Mouse (Mus musculus) MEL (cell line): ENCODE data around the gene Gfod1. TPM values are rescaled to one million over a fixed set of nuclear protein-coding genes. Genes with fewer than 3 reads are reported as not detected.
A peak's percentile ranks its signal among the peaks of the same experiment; 100 is the strongest.

Experiments used
- DNase-seq: peaks from one replicate; pipeline ENCODE4 v3.0.0; 2011; ENCODE audit warnings: low read depth, low spot score
- H3K27ac ChIP-seq: 2 replicates; pipeline ENCODE4 v1.5.1; 2012; ENCODE audit warnings: low read depth, mild to moderate bottlenecking, control low read depth, low read length, moderate library complexity; ENCODE audit not compliant: control insufficient read depth
- H3K27me3 ChIP-seq, 2 experiments: fragments of 150-350 bp in 1 of 2; sonication (generic) in 1 of 2; 2 replicates each; pipeline ENCODE4 v1.6.1; 2012; ENCODE audit warnings: low read length in 2 of 2, mild to moderate bottlenecking in 2 of 2, improper control_type of control experiment in 1 of 2, moderate library complexity in 1 of 2; ENCODE audit not compliant: insufficient read depth in 2 of 2, control insufficient read depth in 1 of 2
- H3K36me3 ChIP-seq, 2 experiments: 2 replicates each; pipeline ENCODE4 v1.6.1; 2012 to 2014; ENCODE audit warnings: low read length in 2 of 2, improper control_type of control experiment in 1 of 2, inconsistent platforms in 1 of 2, mild to moderate bottlenecking in 1 of 2; ENCODE audit not compliant: insufficient read depth in 2 of 2, control insufficient read depth in 1 of 2
- H3K4me1 ChIP-seq, 2 experiments: fragments of 150-350 bp in 1 of 2; sonication (generic) in 1 of 2; 2 replicates each; pipeline ENCODE4 v1.6.1; 2012; ENCODE audit warnings: low read length in 2 of 2, improper control_type of control experiment in 1 of 2, mild to moderate bottlenecking in 1 of 2; ENCODE audit not compliant: insufficient read depth in 2 of 2, control insufficient read depth in 1 of 2
- H3K4me3 ChIP-seq, 2 experiments: fragments of 150-350 bp in 1 of 2; sonication (generic) in 1 of 2; 2 replicates each; pipeline ENCODE4 v1.5.1; 2012; ENCODE audit warnings: low read depth in 2 of 2, low read length in 2 of 2, mild to moderate bottlenecking in 2 of 2, moderate library complexity in 2 of 2, control low read depth in 1 of 2, improper control_type of control experiment in 1 of 2; ENCODE audit not compliant: control insufficient read depth in 1 of 2, insufficient read depth in 1 of 2
- H3K79me2 ChIP-seq: 2 replicates; pipeline ENCODE4 v1.6.1; 2012; ENCODE audit warnings: mild to moderate bottlenecking, low read length, moderate library complexity; ENCODE audit not compliant: control insufficient read depth, poor library complexity, insufficient read depth
- H3K9ac ChIP-seq: 2 replicates; pipeline ENCODE4 v1.6.1; 2012; ENCODE audit warnings: low read depth, mild to moderate bottlenecking, control low read depth, low read length, moderate library complexity; ENCODE audit not compliant: control insufficient read depth, poor library complexity, severe bottlenecking
- H3K9me3 ChIP-seq: fragments of 150-350 bp; sonication (generic); replicated peaks from 2 replicates; pipeline ENCODE4 v1.6.1; 2012; ENCODE audit warnings: mild to moderate bottlenecking, low read length, improper control_type of control experiment, moderate library complexity; ENCODE audit not compliant: insufficient read depth
- CHD1 ChIP-seq: IDR thresholded peaks from 2 replicates; pipeline ENCODE4 v1.6.1; 2012; ENCODE audit warnings: low read depth, mild to moderate bottlenecking, inconsistent platforms, low read length, improper control_type of control experiment
- CHD2 ChIP-seq: IDR thresholded peaks from 2 replicates; pipeline ENCODE4 v1.6.1; 2011; ENCODE audit warnings: low read length, improper control_type of control experiment
- CTCF ChIP-seq, 3 experiments: IDR thresholded peaks in 2 of 3; conservative IDR thresholded peaks in 1 of 3; 2 replicates each; pipeline ENCODE4 v1.5.1; 2011 to 2012; ENCODE audit warnings: low read length in 3 of 3, low read depth in 2 of 3, mild to moderate bottlenecking in 2 of 3, improper control_type of control experiment in 1 of 3, inconsistent platforms in 1 of 3, mixed read lengths in 1 of 3, moderate library complexity in 1 of 3; ENCODE audit not compliant: control insufficient read depth in 1 of 3, insufficient read depth in 1 of 3, poor library complexity in 1 of 3, severe bottlenecking in 1 of 3
- E2F4 ChIP-seq: IDR thresholded peaks from 2 replicates; pipeline ENCODE4 v1.6.1; 2011; ENCODE audit warnings: low read depth, low read length, improper control_type of control experiment, borderline replicate concordance
- ELF1 ChIP-seq: IDR thresholded peaks from 2 replicates; pipeline ENCODE4 v1.6.1; 2014; ENCODE audit warnings: low read depth, mild to moderate bottlenecking, inconsistent platforms, low read length, improper control_type of control experiment, moderate library complexity
- GATA1 ChIP-seq: IDR thresholded peaks from 2 replicates; pipeline ENCODE4 v1.6.1; 2011; ENCODE audit warnings: low read depth, low read length, improper control_type of control experiment
- HCFC1 ChIP-seq: IDR thresholded peaks from 2 replicates; pipeline ENCODE4 v1.6.1; 2012; ENCODE audit warnings: low read depth, mild to moderate bottlenecking, inconsistent platforms, low read length, improper control_type of control experiment, moderate library complexity
- JUND ChIP-seq: IDR thresholded peaks from 2 replicates; pipeline ENCODE4 v1.6.1; 2011; ENCODE audit warnings: low read depth, mild to moderate bottlenecking, improper control_type of control experiment, low read length
- MAFK ChIP-seq: IDR thresholded peaks from 2 replicates; pipeline ENCODE4 v1.6.1; 2011; ENCODE audit warnings: low read depth, mild to moderate bottlenecking, low read length, improper control_type of control experiment, borderline replicate concordance
- MAZ ChIP-seq: IDR thresholded peaks from 2 replicates; pipeline ENCODE4 v1.6.1; 2012; ENCODE audit warnings: low read depth, mild to moderate bottlenecking, inconsistent platforms, low read length, improper control_type of control experiment
- MXI1 ChIP-seq: IDR thresholded peaks from 2 replicates; pipeline ENCODE4 v1.6.1; 2011; ENCODE audit warnings: mild to moderate bottlenecking, low read depth, low read length, improper control_type of control experiment
- MYB ChIP-seq: IDR thresholded peaks from 2 replicates; pipeline ENCODE4 v1.6.1; 2011; ENCODE audit warnings: mild to moderate bottlenecking, low read depth, low read length, improper control_type of control experiment
- POLR2A ChIP-seq, 2 experiments: IDR thresholded peaks; 2 replicates each; pipeline ENCODE4 v1.6.1; 2011 to 2012; ENCODE audit warnings: low read length in 2 of 2, mild to moderate bottlenecking in 2 of 2, control low read depth in 1 of 2, improper control_type of control experiment in 1 of 2, low read depth in 1 of 2, moderate library complexity in 1 of 2; ENCODE audit not compliant: control insufficient read depth in 1 of 2, insufficient read depth in 1 of 2, poor library complexity in 1 of 2
- SIN3A ChIP-seq: IDR thresholded peaks from 2 replicates; pipeline ENCODE4 v1.6.1; 2012; ENCODE audit warnings: low read length, improper control_type of control experiment, inconsistent platforms
- TAL1 ChIP-seq: IDR thresholded peaks from 2 replicates; pipeline ENCODE4 v1.6.1; 2012; ENCODE audit warnings: mild to moderate bottlenecking, inconsistent platforms, low read length, moderate library complexity, mixed read lengths
- TBP ChIP-seq: IDR thresholded peaks from 2 replicates; pipeline ENCODE4 v1.8.0; 2011; ENCODE audit warnings: low read depth, low read length, improper control_type of control experiment
- UBTF ChIP-seq: IDR thresholded peaks from 2 replicates; pipeline ENCODE4 v1.6.1; 2012; ENCODE audit warnings: low read depth, mild to moderate bottlenecking, inconsistent platforms, low read length, improper control_type of control experiment, moderate library complexity, borderline replicate concordance; ENCODE audit not compliant: insufficient read depth
- USF2 ChIP-seq, 2 experiments: IDR thresholded peaks; 2 replicates each; pipeline ENCODE4 v1.6.1; 2011 to 2012; ENCODE audit warnings: improper control_type of control experiment in 2 of 2, low read length in 2 of 2, borderline replicate concordance in 1 of 2, inconsistent platforms in 1 of 2, low read depth in 1 of 2, mild to moderate bottlenecking in 1 of 2; ENCODE audit not compliant: insufficient read depth in 1 of 2
- ZC3H11A ChIP-seq: IDR thresholded peaks from 2 replicates; pipeline ENCODE4 v1.6.1; 2012; ENCODE audit warnings: low read depth, mild to moderate bottlenecking, inconsistent platforms, low read length, improper control_type of control experiment
- ZKSCAN1 ChIP-seq: IDR thresholded peaks from 2 replicates; pipeline ENCODE4 v1.6.1; 2012; ENCODE audit warnings: low read depth, mild to moderate bottlenecking, inconsistent platforms, low read length, improper control_type of control experiment, moderate library complexity
- ZMIZ1 ChIP-seq: IDR thresholded peaks from 2 replicates; pipeline ENCODE4 v1.6.1; 2012; ENCODE audit warnings: low read depth, mild to moderate bottlenecking, inconsistent platforms, low read length, improper control_type of control experiment, moderate library complexity
- polyA plus RNA-seq, 2 experiments: library from polyadenylated mRNA; stranded (reverse) in 1 of 2; unstranded in 1 of 2; fragments of >175 nt in 1 of 2; fragments of >200 nt in 1 of 2; gene quantifications; 2 replicates each; pipeline versions ENCODE4 v1.2.1 to v1.2.4; 2012; ENCODE audit warnings: low replicate concordance in 2 of 2, low read depth in 1 of 2; ENCODE audit not compliant: insufficient read length in 2 of 2, insufficient read depth in 1 of 2, missing spikeins in 1 of 2
- total RNA-seq: library from RNA; depleted of rRNA; stranded (reverse); fragments of 300-350 nt; gene quantifications from 2 replicates; pipeline ENCODE4 v1.2.3, GENCODE M21; 2012

Gene Gfod1
- total and polyA plus RNA-seq, 3 experiments = 0.27 to 0.93 TPM; not detected in 1

DNA sequence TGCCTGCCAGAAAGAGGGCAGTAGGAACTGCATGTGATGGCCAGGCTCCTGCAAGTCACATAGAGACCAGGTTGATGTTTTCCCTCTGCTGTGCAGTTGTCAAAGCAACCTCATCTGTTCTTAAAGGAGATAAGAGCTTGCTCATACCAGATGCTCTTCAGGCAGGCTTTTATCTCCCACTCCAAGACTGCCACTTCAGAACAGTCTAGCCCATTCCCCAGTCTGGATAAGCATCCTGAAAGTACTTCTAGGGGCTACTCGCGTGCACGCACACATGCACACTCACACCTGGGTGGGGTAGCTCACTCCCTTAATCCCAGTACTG lies 68.4 kb downstream of the Gfod1 start (continued):
- TF ChIP-seq ZC3H11A (no peak), ZKSCAN1 (no peak), MAFK (no peak), ELF1 (0 out of 2 replicates have a peak, but pooled peaks have one; percentile 14), USF2 (IDR thresholded peaks at IDR 0.05; ENCODE audit: borderline replicate concordance in 1 of 2, insufficient read depth in 1 of 2, low read depth in 1 of 2, low read length in 2 of 2) (no peak), SIN3A (peak; percentile 73), POLR2A (IDR thresholded peaks at IDR 0.05; ENCODE audit: control insufficient read depth in 1 of 2, insufficient read depth in 1 of 2, low read depth in 1 of 2, low read length in 2 of 2, poor library complexity in 1 of 2) (no peak)

DNA sequence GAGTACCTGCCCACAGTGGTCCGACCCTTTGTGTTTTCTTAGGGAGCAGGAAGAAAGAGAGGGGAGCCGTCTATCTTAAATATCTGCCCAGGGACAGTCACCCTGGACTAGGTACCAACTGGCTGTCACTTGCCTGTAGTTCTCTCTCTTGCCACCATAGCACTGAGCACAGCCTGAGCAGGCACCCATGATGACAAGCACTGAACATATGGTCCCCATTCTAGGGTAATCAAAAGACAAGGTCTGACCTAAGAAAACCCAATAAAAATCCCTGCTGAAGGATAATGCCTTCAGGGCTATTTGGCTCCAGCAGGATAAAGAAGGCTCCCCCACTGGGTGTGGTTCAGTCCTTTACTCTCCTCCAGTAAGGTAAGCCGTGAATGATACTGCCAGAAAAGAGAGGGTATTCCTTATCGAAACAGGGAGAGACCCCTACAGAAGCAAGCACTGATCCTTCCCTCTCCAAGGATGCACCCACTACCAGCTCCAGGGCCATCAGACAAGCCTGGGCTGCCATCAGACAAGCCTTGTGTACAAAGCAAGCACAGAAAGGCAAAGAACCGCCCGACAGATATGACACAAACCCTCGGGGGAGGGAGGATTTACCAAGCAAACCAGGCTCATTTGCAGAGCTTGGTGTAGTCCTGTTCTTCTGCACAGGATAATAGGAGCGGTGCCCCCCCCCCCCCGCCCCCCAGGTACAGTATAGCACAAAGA lies 68.9 kb downstream of the Gfod1 start:
- Histone ChIP-seq H3K27ac (no peak overlapping the region), H3K4me3 (no peak overlapping the region; a peak in 1 of 4 replicates)
- no peak for DNase-seq
- TF ChIP-seq UBTF (no peak), HCFC1 (no peak), MXI1 (no peak), GATA1 (no peak), TAL1 (no peak), CTCF (IDR thresholded peaks at IDR 0.05 in 2 of 3, conservative IDR thresholded peaks at IDR 0.05 in 1 of 3; ENCODE audit: control insufficient read depth in 1 of 3, insufficient read depth in 1 of 3, low read depth in 2 of 3, low read length in 3 of 3, poor library complexity in 1 of 3, severe bottlenecking in 1 of 3) (peak in 1 of 3 experiments; percentile 24; a peak in 2 of 6 replicates)
- TF ChIP-seq, all 39 proteins: peak for 1
- Histone ChIP-seq H3K79me2 (no peaks in the 10 kb centered on the region), H3K9me3 (no peaks in the 10 kb centered on the region), H3K4me1 (peaks cover 21 to 54% of the 10 kb centered on the region in 2 experiments), H3K36me3 (peaks cover 0 to 28% of the 10 kb centered on the region in 2 experiments; a peak in 2 of 4 replicates), H3K27me3 (no peaks in the 10 kb centered on the region), H3K9ac (no peak overlapping the region)

DNA sequence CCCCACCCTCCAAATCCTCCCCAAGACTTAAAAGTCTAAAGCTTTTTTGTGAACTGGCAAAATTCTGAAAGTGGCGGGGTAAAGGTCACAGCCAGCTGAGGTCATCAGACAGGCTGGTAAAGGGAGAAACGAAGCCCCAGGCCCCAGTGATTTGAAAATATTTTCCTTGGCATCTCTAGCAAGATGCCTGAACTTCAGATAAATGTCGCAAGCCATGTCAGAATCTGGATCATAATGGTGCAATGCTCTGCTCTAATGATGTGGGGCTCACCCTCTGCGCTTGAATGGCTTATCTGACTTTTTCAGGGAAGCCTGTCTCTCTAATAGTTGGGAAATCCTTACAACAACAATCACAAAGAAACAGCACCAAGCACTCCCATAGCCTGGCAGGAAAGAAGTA lies 70.6 kb downstream of the Gfod1 start:
- Histone ChIP-seq H3K4me3 (no peak overlapping the region), H3K27me3 (no peaks in the 10 kb centered on the region), H3K9me3 (no peaks in the 10 kb centered on the region), H3K36me3 (peaks cover 0 to 27% of the 10 kb centered on the region in 2 experiments; a peak in 2 of 4 replicates), H3K79me2 (no peaks in the 10 kb centered on the region), H3K4me1 (peaks cover 25 to 55% of the 10 kb centered on the region in 2 experiments), H3K9ac (no peak overlapping the region), H3K27ac (no peak overlapping the region)
- no peak for DNase-seq
- TF ChIP-seq E2F4 = no peak
- TF ChIP-seq MYB = no peak
- no peak for TF ChIP-seq MAZ
- no peak for TF ChIP-seq JUND
- no peak for TF ChIP-seq TBP
- no peak for TF ChIP-seq MAFK
- TF ChIP-seq CTCF (IDR thresholded peaks at IDR 0.05 in 2 of 3, conservative IDR thresholded peaks at IDR 0.05 in 1 of 3; ENCODE audit: control insufficient read depth in 1 of 3, insufficient read depth in 1 of 3, low read depth in 2 of 3, low read length in 3 of 3, poor library complexity in 1 of 3, severe bottlenecking in 1 of 3) = no peak
- no peak for TF ChIP-seq ZC3H11A
- TF ChIP-seq CHD2 = no peak
- no peak for TF ChIP-seq CHD1
- no peak for TF ChIP-seq HCFC1
- no peak for TF ChIP-seq ZKSCAN1
- TF ChIP-seq ZMIZ1 = no peak
